11 mouse cellular contexts compared by ENCODE assay signal in genomic region chr6:126561702-126562101, GRCm38 (mm10). TPM values are rescaled to one million over a fixed set of nuclear protein-coding genes. Genes with fewer than 3 reads are reported as not detected.
DNase-seq lines count a peak whose midpoint lies in the region; ATAC-seq and TF ChIP-seq lines count a peak whose summit lies in the region.
"Had no signal": no experiment of that assay in that cellular context is flagged by ENCODE, and none has a peak within 500 bp of the region (broad histone marks: within the 10 kb centered on the region; RNA-seq: fewer than 3 reads in every experiment).

No protein-coding gene starts in this region.

- peak; percentile 27 to 42 for DNase-seq in cerebellum, postnatal 25 days
- DNase-seq in cerebellum, adult 11 months: no peak
- no peak for DNase-seq in kidney, adult 2 months
- DNase-seq in kidney, postnatal 25 days: no peak
- DNase-seq in CH12.LX (ENCODE audit: extremely low read depth): no peak
- peak; percentile 67 for DNase-seq in embryo, embryonic 10.5 days (ENCODE audit: low spot score)
- DNase-seq in right cerebral cortex, postnatal 10 days (ENCODE audit: low spot score in 2 of 2): no peak
- DNase-seq: gastrocnemius, postnatal 36 days; kidney, postnatal 14 days; thymus, postnatal 4 days had no signal

- WGBS in kidney, adult 2 months: 34% methylated on average over 4 of the region's 4 CpGs

- no peaks in the 10 kb centered on the region for H3K9me3 ChIP-seq in CH12.LX (replicated peaks; ENCODE audit: low read length)

- TF ChIP-seq EP300 in CH12.LX (IDR thresholded peaks at IDR 0.05; ENCODE audit: low read length): no peak

- in situ Hi-C loops in CH12.LX (cut with MboI; ENCODE audit: low pct_ligation_motif_present, low pct_unique_long_range_greater_than_20kb, low sequenced_read_pairs): no loop called here

- H3K27ac ChIP-seq in kidney, adult 2 months (ENCODE audit: insufficient read depth, low read depth, low read length): no peak overlapping the region
- H3K27ac ChIP-seq in CH12.LX (ENCODE audit: insufficient read depth, low read depth): no peak overlapping the region

- TF ChIP-seq RAD21 in CH12.LX (IDR thresholded peaks at IDR 0.05; ENCODE audit: low read depth, low read length): no peak; the same call in 1 of the 2 replicates

- no peaks in the 10 kb centered on the region for H3K79me2 ChIP-seq in CH12.LX (replicated peaks; ENCODE audit: control insufficient read depth, extremely low read depth, insufficient read depth, poor library complexity, severe bottlenecking)

- no peak overlapping the region for H3K9ac ChIP-seq in CH12.LX (ENCODE audit: insufficient read depth, low read depth)

- dilution Hi-C loops in CH12.LX (cut with MboI; ENCODE audit: extremely low pct_ligation_motif_present, extremely low pct_unique_long_range_greater_than_20kb, low sequenced_read_pairs): no loop called here

- no peaks in the 10 kb centered on the region for H3K4me1 ChIP-seq in kidney, adult 2 months (ENCODE audit: control insufficient read depth, insufficient read depth, low read length)
- H3K4me1 ChIP-seq in CH12.LX (ENCODE audit: control insufficient read depth in 1 of 2, insufficient read depth in 2 of 2): no peaks in the 10 kb centered on the region

- no peaks in the 10 kb centered on the region for H3K36me3 ChIP-seq in kidney, adult 2 months (ENCODE audit: control insufficient read depth, insufficient read depth, low read length)
- no peaks in the 10 kb centered on the region for H3K36me3 ChIP-seq in CH12.LX (replicated peaks in 1 of 2; ENCODE audit: control insufficient read depth in 1 of 2, insufficient read depth in 1 of 2, low read length in 1 of 2)

- H3K4me3 ChIP-seq in kidney, adult 2 months (ENCODE audit: insufficient read depth, low read depth, low read length): no peak overlapping the region
- no peak overlapping the region for H3K4me3 ChIP-seq in CH12.LX (replicated peaks in 1 of 3; ENCODE audit: low read depth in 2 of 3, low read length in 2 of 3, poor library complexity in 1 of 3)

- no peak overlapping the region for H3K4me2 ChIP-seq in CH12.LX (ENCODE audit: insufficient read depth, low read depth, poor library complexity, severe bottlenecking)

- H3K27me3 ChIP-seq in kidney, adult 2 months (replicated peaks; ENCODE audit: control insufficient read depth, insufficient read depth, low read length): no peaks in the 10 kb centered on the region
- H3K27me3 ChIP-seq in CH12.LX (replicated peaks): peaks cover 91% of the 10 kb centered on the region

- 0 out of 2 replicates have a peak, but pooled peaks have one; percentile 26 for TF ChIP-seq CTCF in kidney, adult 2 months (conservative IDR thresholded peaks at IDR 0.05; ENCODE audit: insufficient read depth, insufficient read length, low read depth, low read length)
- peak in 1 of 2 experiments; percentile 48; a peak in 2 of 4 replicates for TF ChIP-seq CTCF in CH12.LX (conservative IDR thresholded peaks at IDR 0.05 in 1 of 2, IDR thresholded peaks at IDR 0.05 in 1 of 2; ENCODE audit: low read depth in 2 of 2, low read length in 2 of 2)

- no peak for TF ChIP-seq POLR2A in kidney, adult 2 months (IDR thresholded peaks at IDR 0.05; ENCODE audit: low read depth, low read length)
- TF ChIP-seq POLR2A in CH12.LX (IDR thresholded peaks at IDR 0.05; ENCODE audit: low read depth, low read length): no peak

- ATAC-seq in monocyte, adult 5-6 weeks (replicated peaks; ENCODE audit: insufficient number of reproducible peaks, low FRiP score, low TSS enrichment, poor library complexity, severe bottlenecking): no peak

TF ChIP-seq in CH12.LX, 34 proteins besides CTCF, POLR2A, EP300 and RAD21:
- TF ChIP-seq SMC3 (IDR thresholded peaks at IDR 0.05; ENCODE audit: low read depth, low read length) (peak; percentile 13), MXI1 (IDR thresholded peaks at IDR 0.05; ENCODE audit: low read depth, low read length) (no peak)
TF ChIP-seq in CH12.LX: peak in this region for 1.

RNA-seq across cellular contexts. Expression of gene Kcna5, which starts 26.5 kb away (rescaled TPM):
- 1.2 and 1.8 TPM in 2 replicates for polyA plus RNA-seq in kidney, adult 2 months (2012; rRNA removed)
- total RNA-seq in CH12.LX (2012; rRNA removed): not detected in 2 replicates
- not detected in 2 replicates for total RNA-seq in CH12.LX (2014; rRNA removed)
- polyA plus RNA-seq in CH12.LX (2012; ENCODE audit: insufficient read length, low read depth): not detected in 2 replicates
- not detected in 3 replicates for total RNA-seq in monocyte, adult 5-6 weeks (2017)

Comparison
In these comparisons a context has a peak if more than half of its experiments do, and no peak if none do; other contexts are left out.
1. DNase-seq: peak in cerebellum, postnatal 25 days (2 of 2) and embryo, embryonic 10.5 days (single experiment); none in cerebellum, adult 11 months (single experiment), kidney, adult 2 months (single experiment), kidney, postnatal 25 days (0 of 2), CH12.LX (single experiment) and right cerebral cortex, postnatal 10 days (0 of 2).